Mouse (Mus musculus): ENCODE data around the gene Ticam1.

Ticam1 gene

DNA sequence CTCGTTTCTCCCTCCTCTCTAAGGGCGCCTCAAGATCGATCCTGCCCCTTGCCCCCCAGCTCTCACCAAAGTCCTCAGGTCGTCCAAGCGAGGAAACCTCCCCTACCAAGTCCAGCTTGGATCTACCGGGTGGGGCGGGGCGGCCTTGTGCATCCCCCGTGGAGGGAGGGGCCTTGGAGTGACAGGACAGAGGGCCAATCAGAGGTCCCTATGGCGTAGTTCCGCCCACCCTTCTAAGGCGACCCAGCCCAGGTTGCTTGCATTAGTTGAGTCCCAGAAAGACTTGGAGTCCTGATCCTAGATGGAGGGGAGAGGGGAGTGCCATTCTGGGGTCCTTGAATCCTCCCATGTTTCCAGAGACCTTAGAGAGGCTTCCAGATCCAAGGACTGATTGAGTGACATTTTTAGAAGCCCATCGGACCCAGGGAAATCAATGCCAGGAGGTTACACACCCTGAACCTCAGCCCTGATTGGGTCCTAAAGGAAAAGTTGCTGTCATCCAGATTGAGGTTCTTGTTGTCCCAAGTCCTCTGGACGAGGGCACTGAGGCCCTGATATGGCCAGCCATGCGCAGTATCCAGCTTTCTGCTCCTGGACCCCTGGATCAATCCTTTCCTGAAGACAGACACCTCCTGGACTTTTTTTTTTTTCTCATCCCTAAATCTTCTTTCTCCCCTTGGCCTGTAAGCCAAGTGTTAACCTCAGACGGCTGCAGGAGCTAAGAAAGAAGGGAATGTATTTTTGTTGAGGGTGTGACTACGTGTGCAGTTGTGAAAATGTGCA lies 14.0 kb upstream of the Ticam1 start:
- peak; percentile 99 for DNase-seq (ENCODE audit: low spot score)

DNA sequence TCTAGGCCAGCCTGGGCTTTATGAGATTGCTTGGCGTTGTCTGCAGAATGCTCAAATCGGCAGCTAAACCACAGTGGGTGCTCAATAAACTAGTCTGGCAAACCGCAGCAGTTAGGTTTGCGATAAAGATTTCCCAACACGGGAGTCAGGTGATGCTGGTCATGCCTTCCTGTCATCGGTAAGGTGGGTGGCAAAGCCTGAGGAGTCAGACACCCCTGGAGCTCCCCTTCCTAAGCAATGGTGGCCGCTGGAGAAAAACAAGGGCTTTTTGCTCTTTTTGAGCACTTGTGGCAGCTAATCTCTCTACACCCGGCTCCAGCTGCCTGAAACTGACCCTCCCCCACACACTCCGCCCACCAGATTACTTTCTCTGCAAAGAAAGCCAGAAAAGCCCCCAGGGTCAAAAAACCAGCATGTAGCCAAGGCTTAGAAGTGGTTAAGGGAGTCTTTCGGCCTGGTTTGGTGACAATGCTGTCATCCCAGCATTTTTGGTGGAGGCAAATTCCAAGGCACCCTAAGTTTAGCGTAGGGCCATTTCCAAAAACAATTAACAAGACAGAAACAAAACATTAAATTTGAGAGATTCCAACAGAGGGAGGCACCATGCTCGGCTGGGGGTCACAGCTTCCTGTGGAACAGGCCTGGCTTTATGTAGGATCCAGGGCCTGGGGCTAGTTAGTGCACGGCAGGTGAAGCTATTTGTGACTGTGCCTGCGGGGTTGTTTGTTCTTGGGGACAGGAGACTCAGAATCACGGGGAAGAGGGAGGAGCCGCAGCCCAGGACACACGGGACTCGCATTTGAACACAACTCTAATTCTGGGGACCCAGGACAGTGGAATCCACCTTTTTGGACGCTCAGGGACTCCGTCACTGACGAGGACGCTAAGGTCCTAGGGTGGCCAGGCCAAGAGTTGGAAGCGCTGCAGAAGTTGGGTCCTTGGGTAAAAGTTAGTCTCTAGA lies 13.1 kb upstream of the Ticam1 start:
- DNase-seq (ENCODE audit: low spot score) = peak; percentile 85

DNA sequence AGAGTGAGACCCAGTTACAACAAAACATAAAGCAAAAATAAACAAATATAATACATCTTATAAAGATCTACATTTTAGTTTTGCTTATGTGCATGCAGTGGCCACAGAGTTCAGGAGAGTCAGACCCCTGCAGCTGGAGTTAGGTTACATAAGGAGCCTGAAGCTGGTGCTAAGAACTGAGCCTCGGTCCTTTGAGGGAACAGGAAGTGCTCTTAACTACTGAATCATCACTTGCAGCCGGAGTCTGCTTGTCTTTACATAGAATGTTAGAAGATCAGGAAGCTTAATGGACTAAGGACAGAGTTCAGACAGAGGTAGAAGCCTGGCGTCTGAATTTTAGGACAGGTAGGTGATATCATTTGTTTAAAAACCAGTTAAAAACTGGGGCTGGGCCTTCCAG lies 12.3 kb upstream of the Ticam1 start:
- no peak for DNase-seq (ENCODE audit: low spot score)

DNA sequence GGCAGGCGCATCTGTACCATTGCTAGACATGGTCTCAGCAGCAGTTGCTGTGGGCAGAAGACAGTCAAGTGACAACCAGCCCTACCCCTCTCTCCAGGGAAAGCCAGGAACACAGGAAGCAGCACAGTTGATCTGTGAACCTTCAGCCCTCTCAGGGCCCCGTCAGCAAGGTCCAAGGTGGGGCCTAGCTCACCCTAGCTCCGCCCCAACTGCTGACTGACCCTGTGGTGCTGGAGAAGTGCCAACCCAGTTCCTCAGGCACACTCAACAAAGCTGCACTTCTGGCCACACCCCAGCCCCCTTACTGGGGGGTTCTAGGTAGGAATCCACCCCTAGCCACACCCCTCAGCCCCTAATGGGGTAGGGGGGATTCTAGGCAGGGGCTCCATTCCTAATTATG lies 11.2 kb upstream of the Ticam1 start:
- peak; percentile 73 for DNase-seq (ENCODE audit: low spot score)

- no peak for DNase-seq (ENCODE audit: low spot score)
These were observed 9.4 kb upstream of the Ticam1 start for GRCm38 (mm10) chr17:56285995-56286394.

GRCm38 (mm10) chr17:56283316-56283715 lies 6.7 kb upstream of the Ticam1 start:
- DNase-seq (ENCODE audit: low spot score) = no peak

GRCm38 (mm10) chr17:56282802-56283201 lies 6.2 kb upstream of the Ticam1 start:
- no peak for DNase-seq (ENCODE audit: low spot score)

DNA sequence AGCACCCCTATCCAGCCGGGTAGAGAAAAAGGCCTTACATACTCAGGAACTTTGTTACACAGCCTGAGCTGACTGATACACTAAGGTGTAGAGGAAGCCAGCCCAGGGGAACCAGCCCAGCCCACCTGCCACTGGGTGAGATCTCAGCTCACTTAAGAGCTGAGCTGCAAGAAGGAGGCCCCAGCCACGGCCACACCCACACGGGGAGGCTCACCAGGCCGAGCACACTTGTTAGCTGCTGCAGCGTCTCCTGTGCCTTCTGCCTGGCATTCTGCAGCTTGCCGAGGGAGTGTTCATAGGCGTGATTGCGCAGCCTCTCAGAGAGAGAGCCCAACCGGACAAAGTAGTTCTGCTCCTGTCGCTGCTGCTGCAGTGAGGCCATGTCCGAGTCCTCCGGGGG lies 4.6 kb upstream of the Ticam1 start:
- no peak for DNase-seq (ENCODE audit: low spot score)

- DNase-seq (ENCODE audit: low spot score) = no peak
These were observed 3.0 kb upstream of the Ticam1 start for GRCm38 (mm10) chr17:56279481-56280155.

DNA sequence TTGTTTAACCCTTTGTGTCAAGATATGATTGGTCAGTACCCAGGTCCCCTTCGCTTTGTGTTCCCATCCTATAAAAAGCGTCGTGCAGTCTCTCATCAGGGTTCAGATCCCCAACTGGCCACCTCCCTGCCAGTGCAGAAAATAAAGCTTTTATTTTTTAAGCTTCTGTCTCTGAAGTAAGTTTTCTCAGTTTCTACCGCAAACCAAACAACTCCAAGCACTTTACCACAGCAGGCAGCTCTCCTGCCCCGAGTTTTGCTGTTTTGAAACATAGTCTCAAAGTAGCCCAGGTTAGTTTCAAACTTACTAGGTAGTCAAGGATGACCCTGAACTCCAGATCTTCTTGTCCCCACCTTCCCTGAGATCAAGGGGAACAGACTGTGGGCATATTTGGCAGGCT lies 1.8 kb upstream of the Ticam1 start:
- no peak for DNase-seq (ENCODE audit: low spot score)

- no peak for DNase-seq (ENCODE audit: low spot score)
These were observed 944 bp upstream of the Ticam1 start for GRCm38 (mm10) chr17:56277567-56277893.

- no peak for DNase-seq (ENCODE audit: low spot score)
These were observed 625 bp downstream of the Ticam1 start for GRCm38 (mm10) chr17:56275842-56276480.

- DNase-seq (ENCODE audit: low spot score) = no peak
These were observed 2.6 kb downstream of the Ticam1 start for GRCm38 (mm10) chr17:56273986-56274385.

GRCm38 (mm10) chr17:56273482-56273881 lies 3.1 kb downstream of the Ticam1 start:
- no peak for DNase-seq (ENCODE audit: low spot score)

GRCm38 (mm10) chr17:56272644-56273043 lies 3.9 kb downstream of the Ticam1 start:
- DNase-seq (ENCODE audit: low spot score) = peak; percentile 50

- peak; percentile 49 for DNase-seq (ENCODE audit: low spot score)
These were observed 4.9 kb downstream of the Ticam1 start for GRCm38 (mm10) chr17:56271609-56272253.

- DNase-seq (ENCODE audit: low spot score) = no peak
These were observed 6.8 kb downstream of the Ticam1 start for GRCm38 (mm10) chr17:56269741-56270140.

DNA sequence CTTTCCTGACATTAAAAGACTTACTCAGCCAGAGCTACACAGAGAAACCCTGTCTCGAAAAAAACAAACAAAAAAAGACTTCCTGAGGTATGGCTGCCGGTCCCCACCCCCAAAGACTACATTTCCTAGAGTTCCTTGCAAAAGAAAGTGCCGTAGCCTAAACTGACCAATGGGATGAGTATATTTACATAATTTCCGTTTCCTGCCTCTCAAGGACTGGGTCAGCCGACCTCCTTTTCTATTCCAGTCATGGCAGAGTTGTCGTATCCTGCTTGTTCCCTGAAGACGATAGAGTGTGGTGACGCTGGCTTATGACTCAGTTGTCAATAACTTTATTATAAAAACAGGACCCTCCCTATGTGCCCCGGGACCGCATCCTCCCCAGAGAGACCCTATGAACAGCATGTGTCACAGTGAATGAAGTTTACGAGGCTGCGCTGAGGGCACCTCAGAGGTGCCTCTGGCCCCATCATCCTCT lies 7.4 kb downstream of the Ticam1 start:
- DNase-seq (ENCODE audit: low spot score) = peak; percentile 50

DNA sequence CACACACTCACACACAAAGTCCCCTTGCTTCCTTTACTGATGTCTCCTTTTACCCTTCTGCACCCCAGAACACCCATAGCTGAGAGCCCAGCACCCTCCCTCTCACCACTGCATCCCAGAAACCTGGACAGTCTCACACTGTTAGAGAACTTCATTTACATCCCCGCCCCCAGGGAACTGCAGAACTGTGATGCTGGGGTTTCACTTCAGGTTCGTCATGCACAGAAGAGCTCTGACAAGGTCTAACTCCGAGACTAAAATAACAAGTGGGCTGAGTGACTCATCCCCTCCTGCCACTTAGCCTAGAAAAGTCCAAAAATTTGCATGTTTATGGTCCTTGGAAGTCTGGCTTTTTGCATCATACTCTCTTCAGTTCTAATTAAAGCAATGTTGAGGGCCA lies 10.3 kb downstream of the Ticam1 start:
- no peak for DNase-seq (ENCODE audit: low spot score)

DNA sequence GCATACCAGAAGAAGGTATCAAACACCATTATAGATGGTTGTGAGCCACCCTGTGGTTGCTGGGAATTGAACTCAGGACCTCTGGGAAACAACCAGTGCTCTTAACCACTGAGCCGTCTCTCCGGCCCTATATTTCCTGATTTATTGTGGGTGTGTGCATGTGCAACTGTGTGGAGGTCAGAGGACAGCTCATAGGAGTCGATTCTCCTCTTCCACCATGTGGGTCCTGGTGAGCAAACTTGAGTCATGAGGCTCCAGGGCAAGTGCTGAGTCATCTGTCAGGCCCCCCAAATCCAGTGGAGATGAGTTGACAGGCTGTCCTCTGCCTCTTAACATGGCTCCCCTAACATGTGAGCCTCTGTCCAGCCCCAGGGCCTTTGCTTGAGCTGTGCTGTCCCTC lies 10.7 kb downstream of the Ticam1 start:
- no peak for DNase-seq (ENCODE audit: low spot score)

GRCm38 (mm10) chr17:56265011-56265410 lies 11.6 kb downstream of the Ticam1 start:
- no peak for DNase-seq (ENCODE audit: low spot score)
